Mouse (Mus musculus): ENCODE results near the gene Asap2. TPM values are rescaled to one million over a fixed set of nuclear protein-coding genes. Genes with fewer than 3 reads are reported as not detected.
A peak's percentile ranks its signal among the peaks of the same experiment; 100 is the strongest.

The Asap2 gene
- polyA plus RNA-seq, 1 experiment, result 6.6 TPM

DNA sequence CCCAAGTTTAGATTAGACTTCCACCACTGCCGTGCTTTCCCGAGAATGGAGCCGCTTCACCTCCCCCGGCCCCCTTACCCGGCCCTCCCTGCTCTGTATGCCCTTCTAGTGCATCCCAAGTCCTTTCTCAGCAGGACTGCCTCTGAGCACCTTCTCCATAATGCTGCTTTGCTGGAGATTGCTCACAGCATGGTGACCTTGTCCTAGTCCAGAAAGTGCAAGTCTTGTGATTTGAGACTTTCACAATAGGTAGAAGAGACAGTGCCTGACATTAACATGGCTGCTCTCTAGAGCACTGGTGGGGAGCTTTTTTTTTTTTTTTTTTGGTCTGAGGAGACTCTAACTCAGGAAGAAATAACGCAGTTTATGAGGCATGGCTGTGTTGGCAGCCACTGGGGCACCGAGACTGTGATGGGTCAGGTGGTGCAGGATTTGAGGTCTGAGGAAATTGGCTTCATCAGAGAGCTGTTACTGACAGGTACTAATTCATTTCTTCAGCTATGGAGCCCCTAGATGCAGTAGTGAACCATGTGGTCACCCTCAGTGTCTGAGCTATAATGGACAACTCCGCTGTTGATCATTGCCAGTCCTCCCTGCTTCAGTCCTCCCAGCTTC, 224.4 kb downstream of the Asap2 start:
- H3K27ac ChIP-seq (ENCODE audit: control insufficient read depth, insufficient read depth, low read depth, low read length, poor library complexity), result no peak overlapping the region
- WGBS, result 89% methylated on average over 8 of the region's 8 CpGs
- H3K4me3 ChIP-seq (replicated peaks; ENCODE audit: control insufficient read depth, low read depth, low read length), result no peak overlapping the region
- no peaks in the 10 kb centered on the region for H3K4me1 ChIP-seq (ENCODE audit: control insufficient read depth, insufficient read depth, low read length)
- no peak for TF ChIP-seq CTCF (IDR thresholded peaks at IDR 0.05; ENCODE audit: control insufficient read depth, insufficient read depth, low read length)
- no peak for TF ChIP-seq POLR2A (IDR thresholded peaks at IDR 0.05; ENCODE audit: borderline replicate concordance, control insufficient read depth, low read depth, low read length)

DNA sequence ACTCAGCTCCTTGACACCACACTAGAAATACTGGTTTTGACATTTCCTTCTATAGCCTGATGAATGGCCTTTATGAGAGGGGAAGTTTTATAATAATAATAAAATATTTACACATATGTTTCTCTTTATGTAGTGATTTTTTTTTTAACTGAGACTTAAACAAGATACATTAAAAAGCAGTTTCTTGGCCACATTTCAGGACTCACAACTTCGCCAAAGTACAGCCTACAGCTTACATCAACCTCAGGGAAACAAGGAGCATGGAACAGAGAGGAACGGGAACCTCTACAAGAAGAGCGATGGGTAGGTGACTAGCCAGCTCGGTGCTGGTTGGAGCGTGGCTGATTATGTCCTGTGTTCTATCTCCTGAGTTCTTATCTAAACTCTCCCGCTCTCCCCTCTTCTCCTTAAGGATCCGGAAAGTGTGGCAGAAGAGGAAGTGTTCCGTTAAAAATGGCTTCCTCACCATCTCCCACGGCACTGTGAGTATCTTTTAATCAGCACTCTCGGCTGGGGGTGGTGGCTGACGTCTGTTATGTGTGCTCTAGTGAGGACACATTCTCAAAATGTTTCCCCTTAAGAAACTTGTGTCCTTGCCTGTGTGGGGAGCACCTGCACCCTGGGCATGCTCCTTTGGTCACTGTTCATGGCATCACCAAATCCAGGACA, 227.7 kb downstream of the Asap2 start:
- no peaks in the 10 kb centered on the region for H3K4me1 ChIP-seq (ENCODE audit: control insufficient read depth, insufficient read depth, low read length)
- WGBS, result 31% methylated on average over 11 of the region's 11 CpGs
- no peak for TF ChIP-seq CTCF (IDR thresholded peaks at IDR 0.05; ENCODE audit: control insufficient read depth, insufficient read depth, low read length)
- no peak for TF ChIP-seq POLR2A (IDR thresholded peaks at IDR 0.05; ENCODE audit: borderline replicate concordance, control insufficient read depth, low read depth, low read length)
- no peak overlapping the region for H3K27ac ChIP-seq (ENCODE audit: control insufficient read depth, insufficient read depth, low read depth, low read length, poor library complexity)
- no peak overlapping the region for H3K4me3 ChIP-seq (replicated peaks; ENCODE audit: control insufficient read depth, low read depth, low read length)

DNA sequence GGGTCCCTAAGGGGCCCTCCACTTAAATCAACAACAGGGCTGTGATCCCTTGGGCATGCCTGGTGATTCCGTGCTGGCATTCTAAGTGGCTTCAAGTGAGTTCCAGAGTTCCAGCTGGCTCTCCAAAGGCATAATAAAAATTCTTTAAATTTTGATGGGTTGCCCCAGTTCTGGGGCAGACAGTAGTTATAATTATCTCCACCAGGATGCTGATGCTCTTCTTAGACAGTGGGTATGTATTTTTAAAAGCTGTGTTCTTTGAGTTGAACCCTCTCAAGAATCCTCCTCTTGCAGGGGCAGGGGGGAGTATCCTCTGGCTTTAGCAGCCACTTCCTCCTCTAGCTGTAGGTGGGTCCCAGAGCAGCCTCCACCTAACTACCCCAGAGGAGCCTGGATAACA, 230.3 kb downstream of the Asap2 start:
- Histone ChIP-seq H3K27ac (ENCODE audit: control insufficient read depth, insufficient read depth, low read depth, low read length, poor library complexity) (no peak overlapping the region), H3K4me1 (ENCODE audit: control insufficient read depth, insufficient read depth, low read length) (no peaks in the 10 kb centered on the region), H3K4me3 (replicated peaks; ENCODE audit: control insufficient read depth, low read depth, low read length) (no peak overlapping the region)
- 82% methylated on average over 1 of the region's 1 CpGs for WGBS
- TF ChIP-seq CTCF (IDR thresholded peaks at IDR 0.05; ENCODE audit: control insufficient read depth, insufficient read depth, low read length) (no peak), POLR2A (IDR thresholded peaks at IDR 0.05; ENCODE audit: borderline replicate concordance, control insufficient read depth, low read depth, low read length) (no peak)

DNA sequence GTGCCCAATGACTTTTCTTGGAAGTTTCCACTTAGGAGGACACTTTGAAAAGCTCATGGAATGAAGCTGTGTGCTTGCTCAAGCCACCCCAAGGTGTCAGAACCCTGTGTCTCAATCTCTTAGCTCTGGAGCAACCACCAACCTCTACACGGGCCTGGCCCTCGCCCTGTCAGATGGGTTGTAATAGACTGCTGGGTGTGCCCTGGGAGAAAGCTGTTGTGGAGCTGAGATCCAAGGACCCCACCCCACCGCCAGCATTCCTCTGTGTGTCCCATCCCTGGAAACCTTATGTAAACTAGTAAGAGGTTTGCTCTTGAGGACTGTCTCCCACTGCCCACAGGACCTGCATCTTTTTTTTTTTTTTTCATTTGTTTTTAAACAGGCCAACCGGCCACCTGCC, 233.7 kb downstream of the Asap2 start:
- H3K4me1 ChIP-seq (ENCODE audit: control insufficient read depth, insufficient read depth, low read length), result peaks cover 3% of the 10 kb centered on the region
- WGBS, result 70% methylated on average over 4 of the region's 4 CpGs
- TF ChIP-seq POLR2A (IDR thresholded peaks at IDR 0.05; ENCODE audit: borderline replicate concordance, control insufficient read depth, low read depth, low read length) (no peak), CTCF (IDR thresholded peaks at IDR 0.05; ENCODE audit: control insufficient read depth, insufficient read depth, low read length) (no peak)

DNA sequence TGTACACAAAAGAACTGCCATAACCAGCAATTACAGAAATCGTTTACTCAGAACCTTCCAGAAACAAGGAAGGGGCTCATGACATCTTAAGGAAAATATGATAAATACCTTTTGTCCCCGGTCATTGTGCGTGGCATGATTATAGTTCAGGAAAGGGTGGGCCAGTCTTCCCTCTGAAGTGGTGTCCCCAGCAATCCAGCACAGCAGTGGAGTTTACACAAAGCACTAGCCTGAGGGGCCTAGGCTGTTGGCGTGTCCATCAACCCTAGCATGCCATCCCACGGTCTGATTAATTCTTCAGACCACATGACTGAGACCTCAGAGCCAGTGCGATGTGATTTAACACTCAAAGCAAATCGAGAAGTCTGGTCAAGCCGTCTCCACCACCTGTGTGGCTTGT, 235.1 kb downstream of the Asap2 start:
- peaks cover 3% of the 10 kb centered on the region for H3K4me1 ChIP-seq (ENCODE audit: control insufficient read depth, insufficient read depth, low read length)
- TF ChIP-seq CTCF (IDR thresholded peaks at IDR 0.05; ENCODE audit: control insufficient read depth, insufficient read depth, low read length) (no peak), POLR2A (IDR thresholded peaks at IDR 0.05; ENCODE audit: borderline replicate concordance, control insufficient read depth, low read depth, low read length) (no peak)
- no peak overlapping the region for H3K4me3 ChIP-seq (replicated peaks; ENCODE audit: control insufficient read depth, low read depth, low read length)
- 87% methylated on average over 8 of the region's 8 CpGs for WGBS
- no peak overlapping the region for H3K27ac ChIP-seq (ENCODE audit: control insufficient read depth, insufficient read depth, low read depth, low read length, poor library complexity)

More for the DNA sequence above, 233.7 kb downstream of the Asap2 start:
- no peak overlapping the region for H3K27ac ChIP-seq (ENCODE audit: control insufficient read depth, insufficient read depth, low read depth, low read length, poor library complexity)
- no peak overlapping the region for H3K4me3 ChIP-seq (replicated peaks; ENCODE audit: control insufficient read depth, low read depth, low read length)

DNA sequence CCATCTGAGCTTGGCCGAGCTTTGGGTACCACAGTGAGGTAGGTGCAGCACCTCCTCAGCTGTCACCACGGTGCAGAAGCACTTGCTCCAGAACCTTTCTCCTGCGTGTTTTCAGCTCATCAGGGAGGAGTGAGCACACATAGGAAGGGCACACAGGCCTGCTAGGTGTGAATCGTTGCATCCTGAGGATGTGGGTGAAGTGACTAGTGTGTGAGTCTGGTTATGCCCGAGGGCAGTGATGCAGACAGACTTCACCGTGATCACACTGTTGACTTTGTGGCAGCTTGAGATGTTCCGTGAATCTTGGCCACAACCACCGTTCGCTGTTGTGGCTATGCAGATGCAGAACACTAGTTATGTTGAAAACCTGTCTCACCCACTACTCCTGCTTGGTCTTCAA, 236.1 kb downstream of the Asap2 start:
- 47% methylated on average over 9 of the region's 9 CpGs for WGBS
- Histone ChIP-seq H3K27ac (ENCODE audit: control insufficient read depth, insufficient read depth, low read depth, low read length, poor library complexity) (no peak overlapping the region), H3K4me1 (ENCODE audit: control insufficient read depth, insufficient read depth, low read length) (peaks cover 3% of the 10 kb centered on the region), H3K4me3 (replicated peaks; ENCODE audit: control insufficient read depth, low read depth, low read length) (no peak overlapping the region)
- TF ChIP-seq CTCF (IDR thresholded peaks at IDR 0.05; ENCODE audit: control insufficient read depth, insufficient read depth, low read length) (no peak), POLR2A (IDR thresholded peaks at IDR 0.05; ENCODE audit: borderline replicate concordance, control insufficient read depth, low read depth, low read length) (no peak)

DNA sequence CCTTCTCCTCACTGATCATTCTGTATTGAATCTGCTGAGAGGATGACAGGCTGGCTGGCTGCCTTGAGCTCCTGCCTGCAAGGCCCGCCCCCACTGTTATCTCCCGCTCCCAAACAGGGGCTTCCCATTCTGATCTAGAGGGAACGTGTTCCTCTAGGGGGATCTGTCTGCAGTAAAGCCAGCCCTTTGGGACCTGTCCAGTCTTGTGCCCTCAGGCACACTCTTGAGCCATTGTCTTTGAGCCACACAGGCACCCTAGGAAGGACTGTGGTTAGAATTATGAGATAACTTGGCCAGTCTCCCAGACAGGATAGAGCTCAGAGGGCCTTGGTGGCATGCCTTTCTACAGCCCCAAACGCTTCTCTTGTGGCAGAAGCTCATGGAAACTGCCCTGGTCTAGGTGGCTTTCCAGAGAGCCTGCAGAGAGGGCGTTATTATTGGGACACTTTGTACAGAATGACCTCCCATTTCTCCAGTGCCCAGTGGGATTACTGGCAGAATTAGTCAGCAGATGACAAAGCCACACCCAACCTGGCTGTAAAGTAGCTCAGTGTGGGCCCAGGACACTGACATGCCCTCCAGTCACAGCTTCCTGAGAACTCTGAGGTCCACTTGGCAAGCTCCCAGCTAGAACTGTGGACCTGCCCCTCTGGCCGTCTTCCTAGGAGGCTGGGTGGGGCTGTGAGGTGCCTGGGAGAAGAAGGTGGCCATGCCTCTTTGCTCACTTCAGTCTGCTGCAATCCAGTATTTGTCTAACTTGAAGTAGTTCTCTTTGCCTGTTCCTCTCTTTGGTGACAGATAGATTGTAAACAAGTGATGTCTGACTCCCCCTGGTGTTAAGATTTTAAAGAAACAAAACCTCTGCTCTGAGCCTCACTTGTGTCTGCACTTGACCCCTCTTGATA, 237.1 kb downstream of the Asap2 start:
- H3K4me1 ChIP-seq (ENCODE audit: control insufficient read depth, insufficient read depth, low read length), result peaks cover 3% of the 10 kb centered on the region
- no peak overlapping the region for H3K4me3 ChIP-seq (replicated peaks; ENCODE audit: control insufficient read depth, low read depth, low read length)
- TF ChIP-seq CTCF (IDR thresholded peaks at IDR 0.05; ENCODE audit: control insufficient read depth, insufficient read depth, low read length) (no peak), POLR2A (IDR thresholded peaks at IDR 0.05; ENCODE audit: borderline replicate concordance, control insufficient read depth, low read depth, low read length) (no peak)
- H3K27ac ChIP-seq (ENCODE audit: control insufficient read depth, insufficient read depth, low read depth, low read length, poor library complexity), result peak overlapping the region; percentile 53
- 6% methylated on average over 6 of the region's 6 CpGs for WGBS

DNA sequence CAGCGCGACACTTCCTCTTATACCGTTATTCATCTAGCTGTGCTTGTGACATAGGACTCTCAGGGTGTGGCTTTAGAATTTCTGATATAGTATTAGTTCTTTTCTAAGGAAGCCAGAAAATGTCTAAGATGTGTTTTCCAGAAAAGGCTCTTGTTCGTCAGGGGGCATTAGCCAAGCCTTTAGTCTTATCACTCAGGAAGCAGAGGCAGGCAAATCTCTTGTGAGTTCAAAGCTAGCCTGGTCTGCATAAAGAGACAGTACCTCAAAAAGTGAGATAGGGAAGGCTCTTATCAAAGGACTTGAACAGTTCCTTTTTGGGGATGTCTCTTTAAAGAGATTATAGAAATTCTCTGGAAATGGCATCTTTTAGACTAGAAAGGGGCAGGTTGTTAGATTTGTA, 238.4 kb downstream of the Asap2 start:
- 31% methylated on average over 4 of the region's 4 CpGs for WGBS

More for the DNA sequence above, 238.4 kb downstream of the Asap2 start:
- H3K27ac ChIP-seq (ENCODE audit: control insufficient read depth, insufficient read depth, low read depth, low read length, poor library complexity), result no peak overlapping the region
- peaks cover 3% of the 10 kb centered on the region for H3K4me1 ChIP-seq (ENCODE audit: control insufficient read depth, insufficient read depth, low read length)
- TF ChIP-seq POLR2A (IDR thresholded peaks at IDR 0.05; ENCODE audit: borderline replicate concordance, control insufficient read depth, low read depth, low read length) (no peak), CTCF (IDR thresholded peaks at IDR 0.05; ENCODE audit: control insufficient read depth, insufficient read depth, low read length) (no peak)
- no peak overlapping the region for H3K4me3 ChIP-seq (replicated peaks; ENCODE audit: control insufficient read depth, low read depth, low read length)

Measured in bone marrow, adult 2 months (tissue).